Mouse (Mus musculus): Measurements from ENCODE around the gene Spsb1. TPM values are rescaled to one million over a fixed set of nuclear protein-coding genes. Genes with fewer than 3 reads are reported as not detected.

The Spsb1 gene
- total and polyA plus RNA-seq, 3 experiments: 0.04 to 0.19 (median 0.07) TPM

DNA sequence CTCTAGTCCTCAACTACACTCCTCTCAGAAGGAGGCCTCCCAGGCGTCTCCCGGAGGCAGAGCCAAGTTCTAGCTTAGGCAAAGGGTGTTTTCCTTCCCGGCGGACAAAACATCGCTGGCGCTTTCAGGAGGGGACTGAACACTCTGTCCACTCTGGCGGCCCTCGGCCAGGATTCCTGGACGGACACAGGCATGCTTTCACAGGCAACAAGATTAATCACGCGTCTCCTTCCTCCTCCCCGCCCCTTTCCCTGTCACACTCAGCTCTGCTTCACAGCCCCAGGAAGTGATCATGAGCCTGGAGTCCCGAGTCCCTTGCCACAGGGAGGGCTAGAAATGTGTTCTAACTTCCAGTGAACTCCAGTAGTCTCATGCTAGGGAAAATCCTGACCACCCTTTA lies 65.0 kb downstream of the Spsb1 start:
- TF ChIP-seq ZKSCAN1 (IDR thresholded peaks at IDR 0.05; ENCODE audit: borderline replicate concordance, low read depth, low read length) (no peak), UBTF (IDR thresholded peaks at IDR 0.05; ENCODE audit: low read depth, low read length) (no peak)
- no peak for DNase-seq (ENCODE audit: extremely low read depth)
- no peak overlapping the region for H3K4me2 ChIP-seq (ENCODE audit: insufficient read depth, low read depth, poor library complexity, severe bottlenecking)
- no peak overlapping the region for H3K9ac ChIP-seq (ENCODE audit: insufficient read depth, low read depth)
- dilution Hi-C loops (cut with MboI; ENCODE audit: extremely low pct_ligation_motif_present, extremely low pct_unique_long_range_greater_than_20kb, low sequenced_read_pairs) (no loop called here), in situ Hi-C loops (cut with MboI; ENCODE audit: low pct_ligation_motif_present, low pct_unique_long_range_greater_than_20kb, low sequenced_read_pairs) (no loop called here)
- H3K9me3 ChIP-seq (replicated peaks; ENCODE audit: low read length): no peaks in the 10 kb centered on the region
- H3K4me3 ChIP-seq (replicated peaks in 1 of 3; ENCODE audit: low read depth in 2 of 3, low read length in 2 of 3, poor library complexity in 1 of 3): no peak overlapping the region
- peaks cover 6 to 11% of the 10 kb centered on the region in 2 experiments; a peak in 3 of 4 replicates for H3K4me1 ChIP-seq (ENCODE audit: control insufficient read depth in 1 of 2, insufficient read depth in 2 of 2)
- no peaks in the 10 kb centered on the region for H3K79me2 ChIP-seq (replicated peaks; ENCODE audit: control insufficient read depth, extremely low read depth, insufficient read depth, poor library complexity, severe bottlenecking)
- no peaks in the 10 kb centered on the region for H3K36me3 ChIP-seq (replicated peaks in 1 of 2; ENCODE audit: control insufficient read depth in 1 of 2, insufficient read depth in 1 of 2, low read length in 1 of 2)
- no peak overlapping the region for H3K27ac ChIP-seq (ENCODE audit: insufficient read depth, low read depth)
- H3K27me3 ChIP-seq (replicated peaks): peaks cover 23% of the 10 kb centered on the region

DNA sequence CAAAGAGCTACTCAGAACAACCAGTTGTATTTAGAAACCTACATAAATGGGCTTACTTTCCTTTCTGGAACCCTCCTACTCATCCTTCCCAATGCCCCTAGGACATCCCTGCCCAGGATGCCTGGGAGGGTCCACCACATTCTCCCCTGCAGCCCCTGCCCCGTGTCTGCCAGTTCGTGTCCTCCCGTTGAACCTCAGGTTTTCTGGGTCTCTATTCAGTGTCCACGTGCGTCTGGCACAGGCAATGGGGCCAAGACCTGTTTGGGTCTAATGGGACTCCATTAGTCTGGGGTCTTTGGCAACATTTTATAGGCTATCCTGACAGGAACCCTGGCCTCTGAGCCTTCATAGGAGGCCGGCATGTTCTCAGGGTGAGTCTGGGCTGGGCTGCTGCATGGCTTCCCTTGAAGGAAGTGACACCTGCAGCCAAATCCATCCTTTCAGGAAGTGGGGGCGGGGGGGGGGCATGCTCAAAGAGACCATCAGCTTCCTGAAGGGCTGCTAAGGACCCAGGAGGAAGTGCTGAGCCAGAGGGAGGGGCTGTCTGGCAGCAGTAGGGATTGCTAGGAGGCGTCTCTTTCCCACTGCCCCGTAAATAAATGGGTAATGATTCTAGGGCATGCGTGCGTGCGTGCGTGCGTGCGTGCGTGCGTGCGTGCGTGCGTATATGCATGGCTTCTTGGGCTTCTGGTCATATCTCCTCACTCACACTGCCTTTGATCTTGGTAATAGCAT lies 65.9 kb downstream of the Spsb1 start:
- peaks cover 3 to 10% of the 10 kb centered on the region in 2 experiments; a peak in 2 of 4 replicates for H3K4me1 ChIP-seq (ENCODE audit: control insufficient read depth in 1 of 2, insufficient read depth in 2 of 2)
- TF ChIP-seq POLR2AphosphoS2 (IDR thresholded peaks at IDR 0.05; ENCODE audit: low read depth, low read length) (no peak), MAZ (IDR thresholded peaks at IDR 0.05; ENCODE audit: low read depth, low read length) (no peak), HCFC1 (IDR thresholded peaks at IDR 0.05; ENCODE audit: low read depth, low read length) (no peak), BHLHE40 (IDR thresholded peaks at IDR 0.05; ENCODE audit: low read depth, low read length) (no peak), SIN3A (IDR thresholded peaks at IDR 0.05; ENCODE audit: low read length) (no peak)
- dilution Hi-C loops (cut with MboI; ENCODE audit: extremely low pct_ligation_motif_present, extremely low pct_unique_long_range_greater_than_20kb, low sequenced_read_pairs): no loop called here
- no peaks in the 10 kb centered on the region for H3K36me3 ChIP-seq (replicated peaks in 1 of 2; ENCODE audit: control insufficient read depth in 1 of 2, insufficient read depth in 1 of 2, low read length in 1 of 2)
- no peak overlapping the region for H3K4me2 ChIP-seq (ENCODE audit: insufficient read depth, low read depth, poor library complexity, severe bottlenecking)
- H3K9ac ChIP-seq (ENCODE audit: insufficient read depth, low read depth): no peak overlapping the region
- in situ Hi-C loops (cut with MboI; ENCODE audit: low pct_ligation_motif_present, low pct_unique_long_range_greater_than_20kb, low sequenced_read_pairs): no loop called here
- H3K79me2 ChIP-seq (replicated peaks; ENCODE audit: control insufficient read depth, extremely low read depth, insufficient read depth, poor library complexity, severe bottlenecking): no peaks in the 10 kb centered on the region
- no peaks in the 10 kb centered on the region for H3K9me3 ChIP-seq (replicated peaks; ENCODE audit: low read length)
- peaks cover 28% of the 10 kb centered on the region for H3K27me3 ChIP-seq (replicated peaks)
- H3K27ac ChIP-seq (ENCODE audit: insufficient read depth, low read depth): no peak overlapping the region
- no peak overlapping the region for H3K4me3 ChIP-seq (replicated peaks in 1 of 3; ENCODE audit: low read depth in 2 of 3, low read length in 2 of 3, poor library complexity in 1 of 3)
- DNase-seq (ENCODE audit: extremely low read depth): no peak

DNA sequence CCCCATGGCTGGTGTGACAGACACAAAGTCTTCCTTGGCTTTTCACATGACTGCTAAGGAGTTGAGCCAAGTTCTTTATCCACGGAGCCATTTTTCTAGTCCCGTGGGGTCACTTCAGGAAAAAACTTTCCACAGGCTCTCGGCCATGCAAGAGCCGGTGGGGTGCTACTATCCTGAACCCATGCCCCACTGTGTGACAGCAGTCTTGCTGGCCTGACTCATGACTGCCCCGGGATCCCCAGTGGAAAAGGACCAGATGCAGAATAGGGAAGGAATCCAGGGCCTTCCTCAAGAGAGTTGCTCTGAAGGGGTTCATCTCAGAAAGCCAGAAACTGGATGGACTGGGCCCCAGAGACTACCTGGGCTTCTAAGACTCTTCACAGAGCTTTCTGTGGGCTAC lies 66.7 kb downstream of the Spsb1 start:
- H3K27ac ChIP-seq (ENCODE audit: insufficient read depth, low read depth): no peak overlapping the region
- H3K4me3 ChIP-seq (replicated peaks in 1 of 3; ENCODE audit: low read depth in 2 of 3, low read length in 2 of 3, poor library complexity in 1 of 3): no peak overlapping the region
- no peaks in the 10 kb centered on the region for H3K9me3 ChIP-seq (replicated peaks; ENCODE audit: low read length)
- dilution Hi-C loops (cut with MboI; ENCODE audit: extremely low pct_ligation_motif_present, extremely low pct_unique_long_range_greater_than_20kb, low sequenced_read_pairs): no loop called here
- in situ Hi-C loops (cut with MboI; ENCODE audit: low pct_ligation_motif_present, low pct_unique_long_range_greater_than_20kb, low sequenced_read_pairs): no loop called here
- H3K79me2 ChIP-seq (replicated peaks; ENCODE audit: control insufficient read depth, extremely low read depth, insufficient read depth, poor library complexity, severe bottlenecking): no peaks in the 10 kb centered on the region
- TF ChIP-seq NRF1 (IDR thresholded peaks at IDR 0.05; ENCODE audit: low read depth, low read length): no peak
- no peak for TF ChIP-seq CHD2 (IDR thresholded peaks at IDR 0.05; ENCODE audit: low read length)
- no peak for TF ChIP-seq HCFC1 (IDR thresholded peaks at IDR 0.05; ENCODE audit: low read depth, low read length)
- no peak for TF ChIP-seq NELFE (IDR thresholded peaks at IDR 0.05; ENCODE audit: low read depth, low read length)
- TF ChIP-seq USF1 (IDR thresholded peaks at IDR 0.05; ENCODE audit: low read depth, low read length): no peak
- TF ChIP-seq MYC (IDR thresholded peaks at IDR 0.05; ENCODE audit: low read depth, low read length): no peak
- no peak for TF ChIP-seq POLR2AphosphoS2 (IDR thresholded peaks at IDR 0.05; ENCODE audit: low read depth, low read length)
- TF ChIP-seq BHLHE40 (IDR thresholded peaks at IDR 0.05; ENCODE audit: low read depth, low read length): no peak
- no peak for TF ChIP-seq CHD1 (IDR thresholded peaks at IDR 0.05; ENCODE audit: low read depth, low read length)
- TF ChIP-seq ZMIZ1 (IDR thresholded peaks at IDR 0.05; ENCODE audit: low read depth, low read length): no peak
- no peak for TF ChIP-seq POLR2A (IDR thresholded peaks at IDR 0.05; ENCODE audit: low read depth, low read length)
- H3K9ac ChIP-seq (ENCODE audit: insufficient read depth, low read depth): no peak overlapping the region
- no peaks in the 10 kb centered on the region for H3K36me3 ChIP-seq (replicated peaks in 1 of 2; ENCODE audit: control insufficient read depth in 1 of 2, insufficient read depth in 1 of 2, low read length in 1 of 2)
- H3K4me1 ChIP-seq (ENCODE audit: control insufficient read depth in 1 of 2, insufficient read depth in 2 of 2): peaks cover 3 to 10% of the 10 kb centered on the region in 2 experiments; a peak in 2 of 4 replicates
- H3K4me2 ChIP-seq (ENCODE audit: insufficient read depth, low read depth, poor library complexity, severe bottlenecking): no peak overlapping the region
- peaks cover 30% of the 10 kb centered on the region for H3K27me3 ChIP-seq (replicated peaks)
- no peak for DNase-seq (ENCODE audit: extremely low read depth)
